Mouse (Mus musculus) cortical plate, adult 2 months (tissue): Measurements from ENCODE around the gene Rasal2. TPM values are rescaled to one million over a fixed set of nuclear protein-coding genes. Genes with fewer than 3 reads are reported as not detected.

Experiments used
- H3K27ac ChIP-seq: fragments of 200-500 bp; 2 replicates; pipeline ENCODE4 v1.5.1; 2012; ENCODE audit warnings: low read length, control low read depth, inconsistent platforms; ENCODE audit not compliant: insufficient read depth
- H3K4me1 ChIP-seq: fragments of 200-500 bp; 2 replicates; pipeline ENCODE4 v1.6.1; 2011; ENCODE audit warnings: low read length; ENCODE audit not compliant: control insufficient read depth, insufficient read depth
- H3K4me3 ChIP-seq: fragments of 200-500 bp; 2 replicates; pipeline ENCODE4 v1.5.1; 2011; ENCODE audit warnings: mild to moderate bottlenecking, low read length, control low read depth; ENCODE audit not compliant: insufficient read depth
- CTCF ChIP-seq: fragments of 200-500 bp; IDR thresholded peaks from 2 replicates; pipeline ENCODE4 v1.5.1; 2011; ENCODE audit warnings: mild to moderate bottlenecking, control low read depth, low read length; ENCODE audit not compliant: insufficient read depth; ENCODE audit errors: extremely low read depth
- POLR2A ChIP-seq: fragments of 200-500 bp; IDR thresholded peaks from 2 replicates; pipeline ENCODE4 v1.6.1; 2011; ENCODE audit warnings: mild to moderate bottlenecking, low read length, control low read depth; ENCODE audit not compliant: insufficient read depth; ENCODE audit errors: extremely low read depth
- polyA plus RNA-seq: library from polyadenylated mRNA; depleted of rRNA; stranded (reverse); fragments of >200 nt; gene quantifications from 2 replicates; pipeline ENCODE4 v1.2.3, GENCODE M21; 2012; rRNA removed

Rasal2 gene
- polyA plus RNA-seq, result 28.4 and 30.0 TPM in 2 replicates

DNA sequence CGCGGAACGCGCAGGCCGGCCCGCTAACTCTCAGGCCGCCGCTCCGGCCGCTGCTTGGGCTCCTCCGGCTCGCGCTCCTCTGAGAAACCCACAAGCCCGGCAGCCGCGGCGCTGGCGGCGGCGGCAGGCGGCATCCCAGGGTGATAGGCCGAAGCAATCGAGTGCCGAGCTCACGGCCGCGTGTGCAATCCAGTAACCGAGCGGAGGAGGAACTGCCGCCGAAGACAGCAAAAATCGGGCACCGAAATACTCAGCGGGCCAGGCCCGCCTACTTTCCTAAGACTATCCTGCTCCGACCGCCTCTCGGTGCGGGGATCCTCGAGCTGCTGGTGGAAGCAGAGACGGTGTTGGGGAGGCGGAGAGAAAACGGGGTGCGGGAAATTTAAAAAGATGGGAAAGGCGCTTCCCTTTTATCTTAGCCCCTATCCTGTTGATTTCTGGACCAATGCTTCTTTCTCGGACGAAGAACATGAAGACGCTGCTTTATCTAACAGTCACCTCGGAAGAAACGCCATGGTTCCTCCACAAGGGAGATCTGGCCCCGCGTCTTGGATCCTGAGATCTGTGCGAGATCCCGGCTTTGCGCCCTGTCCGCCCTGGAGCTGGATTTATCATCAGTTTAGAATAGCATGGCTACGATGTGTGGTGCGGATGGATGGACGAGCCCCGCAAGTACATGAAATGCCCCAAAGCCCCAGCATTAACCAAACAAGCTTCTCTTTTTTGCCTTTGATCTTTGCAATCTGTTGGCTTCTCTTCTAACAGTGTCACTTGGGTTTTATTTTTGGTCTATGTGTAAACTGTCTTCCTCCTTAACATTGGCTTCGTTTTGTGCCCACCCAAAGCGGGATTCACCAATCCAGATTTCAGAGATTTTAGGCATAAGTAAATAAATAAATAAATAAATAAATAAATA is at the start of gene Rasal2:
Gene Rasal2 (minus strand): TSS at position 142 of the 916 bp plus-strand sequence.
- Histone ChIP-seq H3K4me3 (peak within 1 kb of the TSS; percentile 81), H3K27ac (peak within 1 kb of the TSS; percentile 83), H3K4me1 (peaks cover 9% of the 10 kb centered on the region)
- TF ChIP-seq POLR2A, result no peak
- no peak for TF ChIP-seq CTCF

GRCm38 (mm10) chr1:157461276-157461675 is 48.9 kb upstream of the Rasal2 start:
- TF ChIP-seq POLR2A (no peak), CTCF (no peak)
- no peak overlapping the region for H3K4me3 ChIP-seq
- H3K4me1 ChIP-seq, result peaks cover 2% of the 10 kb centered on the region; the same call in 1 of the 2 replicates
- no peak overlapping the region for H3K27ac ChIP-seq

DNA sequence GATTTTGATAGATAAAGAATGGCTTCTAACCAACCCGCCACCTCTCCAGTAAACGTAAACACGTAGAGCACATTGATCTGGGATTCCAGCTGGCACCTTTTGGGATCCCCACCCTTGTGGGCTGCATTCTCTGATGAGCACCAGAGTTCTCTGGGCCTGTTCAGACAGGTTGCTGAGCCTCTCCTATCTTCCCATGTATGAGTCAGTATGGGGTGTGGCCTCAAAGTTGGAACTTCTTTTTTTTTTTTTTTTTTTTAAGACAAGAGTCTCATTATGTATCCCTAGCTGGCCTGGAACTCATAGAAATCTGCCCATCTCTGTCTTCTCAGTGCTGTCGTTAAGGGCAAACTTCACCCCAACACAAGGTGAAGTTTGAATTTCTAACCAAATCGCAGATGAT is 47.5 kb upstream of the Rasal2 start:
- Histone ChIP-seq H3K4me3 (no peak overlapping the region), H3K27ac (no peak overlapping the region), H3K4me1 (peaks cover 2% of the 10 kb centered on the region; the same call in 1 of the 2 replicates)
- TF ChIP-seq CTCF (no peak), POLR2A (no peak)

- Histone ChIP-seq H3K4me1 (peaks cover 2% of the 10 kb centered on the region; the same call in 1 of the 2 replicates), H3K27ac (no peak within 1 kb of the TSS), H3K4me3 (no peak within 1 kb of the TSS)
- TF ChIP-seq POLR2A, result no peak
- TF ChIP-seq CTCF, result peak; percentile 45
Measured at GRCm38 (mm10) chr1:157458421-157459208, 46.2 kb upstream of the Rasal2 start, which contains the start of gene Cryzl2. Gene Cryzl2 (plus strand): TSS chr1:157458577.

DNA sequence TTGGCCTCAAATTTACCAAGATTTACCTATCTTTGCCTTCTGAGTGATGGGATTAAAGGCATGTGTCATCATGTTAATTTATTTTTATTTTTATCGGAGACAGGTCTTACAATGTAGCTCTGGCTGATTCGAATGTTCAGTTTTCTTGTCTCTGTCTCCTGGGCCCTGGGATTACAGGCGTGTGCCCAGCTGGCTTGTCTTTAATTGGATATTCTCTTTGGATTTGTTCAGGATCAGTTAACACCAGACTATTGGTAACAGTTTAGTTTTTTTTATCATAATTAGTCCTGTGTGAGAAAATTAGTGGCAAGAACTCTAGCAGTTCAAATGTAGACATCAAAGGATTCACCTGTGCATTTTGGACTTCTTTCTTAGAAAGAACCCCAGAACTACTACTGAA is 45.4 kb upstream of the Rasal2 start:
- TF ChIP-seq CTCF (no peak), POLR2A (no peak)
- H3K4me3 ChIP-seq, result no peak overlapping the region
- H3K4me1 ChIP-seq, result peaks cover 2% of the 10 kb centered on the region; the same call in 1 of the 2 replicates
- H3K27ac ChIP-seq, result no peak overlapping the region

DNA sequence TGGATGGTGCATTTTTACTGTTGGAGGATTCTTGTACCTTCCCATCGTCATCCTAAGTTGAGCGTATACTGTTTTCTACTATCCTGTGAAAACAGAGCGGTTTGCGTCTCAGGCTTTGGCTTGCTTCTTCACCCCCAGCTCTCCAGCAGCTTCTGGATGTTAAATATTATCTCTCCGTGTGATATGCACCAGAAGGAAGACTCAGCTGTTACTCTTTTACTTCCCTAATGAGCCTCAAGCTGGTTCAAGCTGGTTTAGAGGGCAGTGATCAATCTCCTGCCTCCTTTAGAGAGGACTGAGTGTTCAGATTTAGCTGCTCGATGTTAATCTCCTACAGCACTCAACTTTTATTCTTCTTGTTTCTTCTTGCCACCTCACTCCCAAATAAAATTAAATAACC is 42.5 kb upstream of the Rasal2 start:
- Histone ChIP-seq H3K4me3 (no peak overlapping the region), H3K4me1 (peaks cover 2% of the 10 kb centered on the region; the same call in 1 of the 2 replicates), H3K27ac (no peak overlapping the region)
- no peak for TF ChIP-seq CTCF
- no peak for TF ChIP-seq POLR2A

GRCm38 (mm10) chr1:157452759-157453549 is 40.6 kb upstream of the Rasal2 start:
- H3K27ac ChIP-seq, result no peak overlapping the region
- no peak for TF ChIP-seq CTCF
- no peak for TF ChIP-seq POLR2A
- H3K4me1 ChIP-seq, result no peaks in the 10 kb centered on the region
- no peak overlapping the region for H3K4me3 ChIP-seq

DNA sequence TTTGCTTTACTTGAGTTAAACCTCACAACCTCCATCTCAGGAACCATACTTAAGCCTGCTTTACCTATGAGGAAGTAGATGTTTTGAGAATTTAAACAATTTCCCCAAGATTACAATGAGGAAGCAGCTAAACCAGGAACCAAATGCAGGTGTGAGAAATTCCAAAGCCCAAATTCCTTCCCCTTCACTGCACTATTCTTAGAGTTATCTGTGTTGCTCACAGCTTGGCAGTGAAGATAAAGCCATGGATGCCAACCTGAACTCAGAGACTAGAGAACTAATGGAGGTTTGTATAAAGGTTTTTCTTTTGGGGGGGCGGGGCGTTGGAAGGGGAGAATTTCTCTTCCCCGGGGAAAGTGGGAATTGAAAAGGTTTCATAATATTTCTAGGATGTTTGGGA is 39.9 kb upstream of the Rasal2 start:
- TF ChIP-seq POLR2A (no peak), CTCF (no peak)
- Histone ChIP-seq H3K4me1 (no peaks in the 10 kb centered on the region), H3K27ac (no peak overlapping the region), H3K4me3 (no peak overlapping the region)
